Mouse (Mus musculus): ENCODE results near the gene Tlr5.

Tlr5 gene

GRCm38 (mm10) chr1:182954287-182955046, at the start of gene Tlr5:
Tlr5 (plus strand) TSS chr1:182954788.
- peak; percentile 17 to 36 for DNase-seq

GRCm38 (mm10) chr1:182905669-182906068, 48.9 kb upstream of the Tlr5 start:
- DNase-seq: no peak

DNA sequence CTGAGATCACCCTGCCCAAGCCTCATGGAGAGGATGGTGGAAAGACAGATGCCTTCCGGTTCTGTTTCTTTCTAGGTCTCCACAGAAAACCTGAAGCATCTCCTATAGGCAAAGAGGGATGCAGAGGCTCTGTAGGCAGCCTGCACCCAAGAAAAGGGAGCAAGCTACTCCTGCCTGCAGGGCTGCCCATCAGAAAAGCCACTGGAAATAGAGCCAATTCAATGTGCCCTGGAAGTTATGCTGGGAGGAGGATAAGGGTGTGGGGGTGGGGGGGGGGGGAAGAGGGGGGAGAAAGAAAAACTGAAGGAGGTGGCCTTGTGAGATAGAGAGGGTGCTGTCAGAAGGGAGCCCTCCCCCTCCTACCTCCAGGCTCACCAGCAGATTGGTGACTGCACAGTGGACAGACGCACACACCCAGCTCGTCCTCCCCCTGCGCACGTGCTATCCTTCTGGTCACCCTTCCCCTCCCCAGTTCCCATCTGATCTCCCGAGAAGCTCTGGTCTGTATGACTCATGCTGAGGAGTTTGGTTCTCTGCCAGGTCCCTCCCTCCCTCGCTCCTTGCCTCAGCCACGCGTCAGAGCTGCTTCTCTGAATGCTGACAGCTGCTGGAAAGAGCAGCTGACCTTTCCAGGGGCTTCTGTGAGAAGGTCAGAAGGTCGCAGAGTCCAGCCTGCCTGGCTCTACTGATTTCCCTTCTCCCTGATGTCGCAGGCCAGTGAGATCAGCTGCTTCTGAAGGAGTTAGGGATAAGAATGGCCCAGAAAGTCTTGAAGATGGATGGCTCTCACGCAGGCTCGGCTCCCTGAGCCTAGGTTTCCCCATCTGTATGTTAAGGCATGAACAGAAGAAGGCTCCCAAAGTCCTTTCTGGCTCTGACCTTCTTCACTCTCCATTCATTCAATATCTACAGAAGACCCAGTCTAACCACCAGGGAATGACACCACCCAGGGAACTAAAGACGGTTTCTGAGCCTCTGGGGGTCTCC, 46.2 kb upstream of the Tlr5 start:
- peak; percentile 69 to 85 for DNase-seq

DNA sequence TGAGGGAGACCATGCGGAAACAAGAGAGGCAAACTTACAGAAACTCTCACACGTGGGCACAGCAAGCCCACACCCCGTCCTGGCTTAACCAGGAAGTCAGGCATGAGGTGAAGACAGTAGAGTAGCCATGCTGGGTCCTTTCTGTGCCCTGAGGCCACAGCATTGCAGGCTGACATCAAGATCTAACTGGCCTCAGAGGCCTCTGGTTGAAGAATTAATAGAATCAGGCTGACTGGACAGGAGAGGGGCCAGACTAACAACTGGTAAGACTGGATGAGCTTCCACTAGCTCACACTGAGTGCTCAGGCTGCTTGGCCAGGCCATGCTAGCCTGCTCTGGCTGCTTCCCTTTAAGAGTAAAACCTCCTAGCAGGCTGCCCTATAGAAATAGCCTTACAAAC, 45.5 kb upstream of the Tlr5 start:
- DNase-seq: no peak

GRCm38 (mm10) chr1:182909596-182909995, 45.0 kb upstream of the Tlr5 start:
- no peak for DNase-seq

- DNase-seq: no peak
Measured at GRCm38 (mm10) chr1:182912591-182912990, 42.0 kb upstream of the Tlr5 start.

GRCm38 (mm10) chr1:182914121-182914908, 40.3 kb upstream of the Tlr5 start:
- no peak for DNase-seq

DNA sequence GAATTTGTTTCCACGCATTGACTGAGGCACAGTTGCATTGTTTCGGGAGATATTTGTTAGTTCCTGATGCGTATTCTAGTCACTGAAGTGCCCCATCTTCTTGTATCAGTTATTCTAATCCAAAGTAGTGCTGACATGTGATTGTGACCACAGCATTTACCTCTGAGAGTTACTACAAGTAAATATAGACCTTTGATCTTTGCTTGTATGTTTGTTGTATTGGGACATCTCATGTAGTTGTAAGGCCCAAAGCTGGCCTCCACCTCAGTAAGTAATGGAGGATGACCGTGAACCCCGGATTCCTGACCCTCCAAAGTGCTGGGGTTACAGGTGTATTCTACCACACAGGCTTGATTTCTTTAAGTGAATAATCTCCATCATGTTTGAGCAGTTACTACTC, 38.4 kb upstream of the Tlr5 start:
- no peak for DNase-seq

- no peak for DNase-seq
Measured at GRCm38 (mm10) chr1:182918718-182919346, 35.8 kb upstream of the Tlr5 start.

GRCm38 (mm10) chr1:182922824-182923223, 31.8 kb upstream of the Tlr5 start:
- no peak for DNase-seq

DNA sequence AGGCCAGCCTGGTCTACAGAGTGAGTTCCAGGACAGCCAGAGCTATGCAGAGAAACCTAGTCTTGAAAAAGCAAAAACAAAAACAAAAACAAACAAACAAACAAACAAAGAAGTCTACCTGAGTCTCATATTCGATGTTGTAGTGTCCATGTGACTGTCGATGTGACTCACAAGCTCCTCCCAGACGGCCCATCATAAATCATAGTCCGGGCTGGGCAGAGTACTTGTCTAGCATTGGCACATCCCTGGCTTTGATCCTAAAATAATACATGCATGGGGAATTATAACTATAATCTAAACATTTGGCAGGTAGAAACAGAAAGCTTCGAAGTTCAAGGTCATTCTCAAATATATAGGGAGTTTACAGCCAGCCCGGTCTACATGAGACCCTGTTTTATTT, 28.1 kb upstream of the Tlr5 start:
- no peak for DNase-seq

GRCm38 (mm10) chr1:182927878-182928851, 26.4 kb upstream of the Tlr5 start:
- DNase-seq: no peak

GRCm38 (mm10) chr1:182935469-182935868, 19.1 kb upstream of the Tlr5 start:
- DNase-seq: no peak

DNA sequence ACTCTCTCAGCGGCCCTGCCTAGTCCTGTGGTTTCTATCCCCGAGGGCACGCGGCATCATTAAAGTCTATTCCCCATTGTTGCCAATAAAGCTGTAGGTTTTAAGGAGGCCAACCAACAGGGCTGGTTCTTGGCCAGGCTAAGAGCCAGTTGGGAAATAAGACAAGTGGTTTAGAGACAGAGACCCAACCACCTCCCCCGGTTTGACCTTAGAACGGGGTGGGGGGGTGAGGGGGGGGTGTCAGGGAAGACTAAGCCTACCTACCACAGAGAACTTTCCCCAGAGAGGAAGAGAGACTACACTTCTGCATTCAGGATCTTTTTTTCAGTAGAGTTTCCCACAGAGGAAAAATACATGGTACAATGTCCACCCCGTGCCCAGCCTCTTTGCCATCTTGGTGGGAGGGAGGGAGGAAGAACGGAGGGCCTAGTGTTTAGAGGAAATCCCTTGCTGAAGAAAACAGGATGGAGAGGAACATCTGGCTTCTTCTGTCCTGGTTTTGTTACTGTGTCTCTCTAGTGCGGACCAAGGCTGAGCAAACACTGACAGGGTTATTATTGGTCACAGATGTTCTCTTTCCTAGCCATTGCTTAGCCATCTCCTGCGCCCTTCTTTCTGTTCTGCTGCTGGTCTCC, 17.0 kb upstream of the Tlr5 start:
- DNase-seq: no peak

GRCm38 (mm10) chr1:182941921-182942320, 12.7 kb upstream of the Tlr5 start:
- DNase-seq: no peak

DNA sequence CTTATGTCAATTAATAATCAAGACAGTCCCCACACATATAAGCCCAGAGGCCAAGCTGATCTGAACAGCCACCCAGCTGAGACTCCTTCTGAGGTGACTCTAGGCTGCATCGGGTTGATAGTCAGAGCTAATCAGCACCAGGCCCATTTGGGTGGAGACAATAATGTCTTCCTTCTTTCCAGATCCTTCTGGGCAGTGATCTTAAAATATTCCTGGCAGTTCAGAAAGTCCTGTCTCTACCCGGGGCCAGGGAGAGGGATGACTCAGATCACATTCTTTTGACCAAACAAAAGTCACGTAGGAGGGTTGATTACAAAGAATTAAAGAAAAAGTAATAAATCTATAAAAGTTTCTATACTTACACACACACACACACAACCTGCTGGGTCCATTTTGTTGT, 10.7 kb upstream of the Tlr5 start:
- no peak for DNase-seq

- DNase-seq: no peak
Measured at GRCm38 (mm10) chr1:182944638-182945037, 9.9 kb upstream of the Tlr5 start.

DNA sequence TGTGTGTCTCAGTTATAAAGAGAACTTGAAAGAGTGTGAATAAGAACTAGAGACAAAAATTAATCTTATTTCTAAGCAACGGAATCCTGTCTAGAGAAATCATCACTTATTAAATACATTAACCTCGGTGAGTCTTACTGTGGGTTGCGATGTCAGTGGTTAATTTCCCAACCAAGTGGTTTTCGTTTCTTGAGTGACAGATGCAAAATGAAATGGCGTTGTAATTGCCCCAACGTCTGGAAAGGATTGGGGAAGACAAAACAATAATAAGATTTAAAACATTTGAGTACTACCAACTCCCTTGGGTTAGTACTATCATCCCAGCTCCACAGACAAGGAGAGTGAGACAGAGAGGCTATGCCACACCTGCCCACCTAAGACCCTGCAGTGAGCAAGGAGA, 9.0 kb upstream of the Tlr5 start:
- no peak for DNase-seq

DNA sequence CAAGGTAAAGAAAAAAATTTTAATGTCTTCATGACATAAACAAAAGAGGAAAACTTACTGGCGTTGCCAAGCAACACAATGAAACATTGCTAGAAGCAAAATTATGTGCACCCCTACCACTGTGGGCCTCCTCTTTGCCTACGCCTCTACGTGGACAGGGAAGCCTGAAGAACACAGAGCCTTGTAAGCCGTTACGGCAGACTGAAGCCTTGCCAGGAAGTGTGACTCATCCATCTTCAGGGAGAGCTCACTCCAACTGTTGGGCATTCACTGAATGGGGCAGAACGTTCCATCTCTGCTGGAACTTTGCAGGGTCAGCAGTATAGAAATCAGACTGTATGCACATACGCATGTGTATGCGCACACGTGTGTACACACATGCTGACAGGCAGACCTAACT, 3.3 kb upstream of the Tlr5 start:
- peak in 1 of 2 experiments; percentile 21 for DNase-seq

DNA sequence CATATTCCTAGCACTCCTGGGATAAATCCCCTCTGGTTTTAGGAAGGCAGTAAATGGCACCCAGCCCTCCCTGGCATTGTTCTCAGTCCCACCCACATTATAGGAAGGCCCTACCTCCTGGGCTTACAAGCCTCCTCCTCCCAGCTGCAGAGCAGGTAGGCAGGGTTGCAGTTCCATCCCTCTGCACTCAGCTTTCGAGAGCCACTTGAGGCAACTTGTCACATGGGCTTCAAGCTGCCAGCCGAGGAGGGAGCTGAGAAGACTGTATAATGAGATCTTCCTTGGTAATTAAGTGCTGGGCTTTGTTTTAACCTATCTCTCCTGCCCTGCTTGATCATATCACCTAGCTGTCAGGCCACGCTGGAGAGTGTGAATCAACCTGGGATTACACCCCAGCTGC, 1.4 kb upstream of the Tlr5 start:
- no peak for DNase-seq

GRCm38 (mm10) chr1:182953667-182954066, 921 bp upstream of the Tlr5 start:
- DNase-seq: no peak

Data from cerebellum, postnatal 14 days (tissue).